Mouse (Mus musculus) heart, adult 2 months (tissue): ENCODE measurements around the gene Plcg2.
A peak's percentile ranks its signal among the peaks of the same experiment; 100 is the strongest.

ENCODE experiments used
- CTCF ChIP-seq: fragments of 200-600 bp; IDR thresholded peaks from 2 replicates; pipeline ENCODE4 v1.8.1; 2022; ENCODE audit warnings: antibody characterized with exemption, mild to moderate bottlenecking, moderate library complexity
- POLR2A ChIP-seq: fragments of 200-500 bp; IDR thresholded peaks from 2 replicates; pipeline ENCODE4 v1.6.1; 2011; ENCODE audit warnings: mild to moderate bottlenecking, low read depth, low read length, control low read depth; ENCODE audit not compliant: insufficient read depth

GRCm38 (mm10) chr8:117547945-117548344 lies 49.9 kb downstream of the Plcg2 start:
- TF ChIP-seq POLR2A, result no peak
- peak; percentile 35 for TF ChIP-seq CTCF
